Mouse (Mus musculus) midbrain, embryonic 13.5 days (tissue): ENCODE results near the gene 1810013L24Rik. TPM values are rescaled to one million over a fixed set of nuclear protein-coding genes. Genes with fewer than 3 reads are reported as not detected.

Experiments used
- ATAC-seq: fragments of 200-750 bp; cut with Nextera tagmentation; 2 replicates; pipeline ENCODE4 v1.8.0; 2017; ENCODE audit warnings: mild to moderate bottlenecking, moderate TSS enrichment, moderate library complexity
- H3K27ac ChIP-seq: fragments of 300-500 bp; sonication (generic); 2 replicates; pipeline ENCODE4 v1.5.1; 2015; ENCODE audit warnings: inconsistent platforms, mild to moderate bottlenecking, moderate library complexity
- H3K27me3 ChIP-seq: fragments of 300-500 bp; sonication (generic); 2 replicates; pipeline ENCODE4 v1.6.1; 2015; ENCODE audit warnings: mild to moderate bottlenecking, inconsistent platforms
- H3K36me3 ChIP-seq: fragments of 300-500 bp; sonication (generic); 2 replicates; pipeline ENCODE4 v1.6.1; 2015; ENCODE audit warnings: mild to moderate bottlenecking, inconsistent platforms
- H3K4me1 ChIP-seq: fragments of 300-500 bp; sonication (generic); replicated peaks from 2 replicates; pipeline ENCODE4 v1.6.1; 2015; ENCODE audit warnings: inconsistent platforms
- H3K4me2 ChIP-seq: fragments of 300-500 bp; sonication (generic); replicated peaks from 2 replicates; pipeline ENCODE4 v1.6.1; 2015; ENCODE audit warnings: moderate library complexity, mild to moderate bottlenecking, inconsistent platforms
- H3K4me3 ChIP-seq: fragments of 300-500 bp; sonication (generic); replicated peaks from 2 replicates; pipeline ENCODE4 v1.5.1; 2015; ENCODE audit warnings: mild to moderate bottlenecking, inconsistent platforms
- H3K9ac ChIP-seq: fragments of 300-500 bp; sonication (generic); replicated peaks from 2 replicates; pipeline ENCODE4 v1.6.1; 2015; ENCODE audit warnings: mild to moderate bottlenecking, inconsistent platforms
- H3K9me3 ChIP-seq: fragments of 300-500 bp; sonication (generic); 2 replicates; pipeline ENCODE4 v1.6.1; 2016; ENCODE audit warnings: mild to moderate bottlenecking, inconsistent platforms
- WGBS: fragments of 180-500 bp; shearing (Covaris S2); methylation state at CpG from one replicate; pipeline ENCODE4 v1.1.7; 2015; 5-methylcytosine and 5-hydroxymethylcytosine counted together
- polyA plus RNA-seq: library from polyadenylated mRNA; unstranded; fragments of >200 nt; fragmentation: Nextera tagmentation; extraction: Ambion mirVana; gene quantifications from 2 replicates; pipeline ENCODE4 v1.2.1, GENCODE M21; 2015

1810013L24Rik gene
- polyA plus RNA-seq, 1 experiment from 2014 or later, result 35.4 TPM

- Histone ChIP-seq H3K4me1 (peaks cover 25% of the 10 kb centered on the region), H3K4me2 (no peak overlapping the region), H3K4me3 (no peak overlapping the region), H3K36me3 (peaks cover 61% of the 10 kb centered on the region), H3K27me3 (no peaks in the 10 kb centered on the region), H3K9ac (no peak overlapping the region), H3K9me3 (no peaks in the 10 kb centered on the region), H3K27ac (no peak overlapping the region)
- ATAC-seq, result no peak
These were observed 9.0 kb downstream of the 1810013L24Rik start for GRCm38 (mm10) chr16:8838921-8839320.

GRCm38 (mm10) chr16:8840557-8840956 lies 10.7 kb downstream of the 1810013L24Rik start:
- H3K9me3 ChIP-seq, result no peaks in the 10 kb centered on the region
- no peak overlapping the region for H3K27ac ChIP-seq
- H3K27me3 ChIP-seq, result no peaks in the 10 kb centered on the region
- peaks cover 9% of the 10 kb centered on the region for H3K4me1 ChIP-seq
- H3K9ac ChIP-seq, result no peak overlapping the region
- H3K36me3 ChIP-seq, result peaks cover 57% of the 10 kb centered on the region
- WGBS, result 94% methylated on average over 3 of the region's 3 CpGs
- no peak for ATAC-seq
- no peak overlapping the region for H3K4me3 ChIP-seq
- H3K4me2 ChIP-seq, result no peak overlapping the region

GRCm38 (mm10) chr16:8842962-8843361 lies 13.1 kb downstream of the 1810013L24Rik start:
- no peak for ATAC-seq
- no peak overlapping the region for H3K4me3 ChIP-seq
- H3K4me1 ChIP-seq, result peaks cover 7% of the 10 kb centered on the region; the same call in 1 of the 2 replicates
- H3K9ac ChIP-seq, result no peak overlapping the region
- H3K4me2 ChIP-seq, result no peak overlapping the region
- H3K9me3 ChIP-seq, result no peaks in the 10 kb centered on the region
- H3K27me3 ChIP-seq, result no peaks in the 10 kb centered on the region
- WGBS, result 97% methylated on average over 10 of the region's 10 CpGs
- H3K27ac ChIP-seq, result no peak overlapping the region
- peaks cover 47% of the 10 kb centered on the region for H3K36me3 ChIP-seq

- Histone ChIP-seq H3K36me3 (peaks cover 41% of the 10 kb centered on the region), H3K4me3 (no peak overlapping the region), H3K4me2 (no peak overlapping the region), H3K9ac (no peak overlapping the region), H3K9me3 (no peaks in the 10 kb centered on the region), H3K4me1 (peaks cover 13% of the 10 kb centered on the region), H3K27me3 (no peaks in the 10 kb centered on the region), H3K27ac (no peak overlapping the region)
- 90% methylated on average over 3 of the region's 3 CpGs for WGBS
- no peak for ATAC-seq
These were observed 13.8 kb downstream of the 1810013L24Rik start for GRCm38 (mm10) chr16:8843580-8844175.

- Histone ChIP-seq H3K36me3 (peaks cover 28% of the 10 kb centered on the region), H3K9ac (no peak overlapping the region), H3K27ac (no peak overlapping the region), H3K4me3 (no peak overlapping the region), H3K4me1 (peaks cover 20% of the 10 kb centered on the region), H3K9me3 (no peaks in the 10 kb centered on the region), H3K27me3 (no peaks in the 10 kb centered on the region), H3K4me2 (no peak overlapping the region)
- 92% methylated on average over 4 of the region's 4 CpGs for WGBS
- ATAC-seq, result no peak
These were observed 16.1 kb downstream of the 1810013L24Rik start for GRCm38 (mm10) chr16:8845986-8846385.

GRCm38 (mm10) chr16:8848309-8849068 lies 18.6 kb downstream of the 1810013L24Rik start:
- H3K9me3 ChIP-seq, result no peaks in the 10 kb centered on the region
- H3K4me2 ChIP-seq, result no peak overlapping the region
- no peak overlapping the region for H3K27ac ChIP-seq
- H3K9ac ChIP-seq, result no peak overlapping the region
- WGBS, result 91% methylated on average over 4 of the region's 4 CpGs
- peaks cover 31% of the 10 kb centered on the region for H3K4me1 ChIP-seq
- no peak overlapping the region for H3K4me3 ChIP-seq
- peaks cover 21% of the 10 kb centered on the region for H3K36me3 ChIP-seq
- no peaks in the 10 kb centered on the region for H3K27me3 ChIP-seq
- ATAC-seq, result no peak

GRCm38 (mm10) chr16:8849929-8850328 lies 20.0 kb downstream of the 1810013L24Rik start:
- Histone ChIP-seq H3K4me2 (no peak overlapping the region), H3K4me1 (peaks cover 31% of the 10 kb centered on the region), H3K27me3 (no peaks in the 10 kb centered on the region), H3K9ac (no peak overlapping the region), H3K9me3 (no peaks in the 10 kb centered on the region), H3K27ac (no peak overlapping the region), H3K4me3 (no peak overlapping the region), H3K36me3 (peaks cover 15% of the 10 kb centered on the region; the same call in 1 of the 2 replicates)
- 89% methylated on average over 1 of the region's 1 CpGs for WGBS
- no peak for ATAC-seq

- WGBS, result 99% methylated on average over 2 of the region's 2 CpGs
- H3K9me3 ChIP-seq, result no peaks in the 10 kb centered on the region
These were observed 25.2 kb downstream of the 1810013L24Rik start for GRCm38 (mm10) chr16:8855143-8855542.

GRCm38 (mm10) chr16:8856820-8857219 lies 26.9 kb downstream of the 1810013L24Rik start:
- Histone ChIP-seq H3K4me2 (no peak overlapping the region), H3K9ac (no peak overlapping the region), H3K4me1 (peaks cover 7% of the 10 kb centered on the region; the same call in 1 of the 2 replicates), H3K9me3 (no peaks in the 10 kb centered on the region), H3K27me3 (no peaks in the 10 kb centered on the region), H3K36me3 (peaks cover 49% of the 10 kb centered on the region), H3K27ac (no peak overlapping the region), H3K4me3 (no peak overlapping the region)
- no peak for ATAC-seq
- WGBS, result 95% methylated on average over 2 of the region's 2 CpGs

More at GRCm38 (mm10) chr16:8855143-8855542, 25.2 kb downstream of the 1810013L24Rik start:
- ATAC-seq, result no peak
- H3K27ac ChIP-seq, result no peak overlapping the region
- H3K9ac ChIP-seq, result no peak overlapping the region
- H3K4me3 ChIP-seq, result no peak overlapping the region
- no peaks in the 10 kb centered on the region for H3K27me3 ChIP-seq
- no peak overlapping the region for H3K4me2 ChIP-seq
- H3K36me3 ChIP-seq, result peaks cover 38% of the 10 kb centered on the region
- H3K4me1 ChIP-seq, result peaks cover 11% of the 10 kb centered on the region; the same call in 1 of the 2 replicates

- H3K36me3 ChIP-seq, result peaks cover 45% of the 10 kb centered on the region
- H3K4me1 ChIP-seq, result no peaks in the 10 kb centered on the region; the same call in 1 of the 2 replicates
- no peak for ATAC-seq
- H3K27ac ChIP-seq, result no peak overlapping the region
- no peak overlapping the region for H3K9ac ChIP-seq
- no peak overlapping the region for H3K4me3 ChIP-seq
- H3K27me3 ChIP-seq, result no peaks in the 10 kb centered on the region
- 95% methylated on average over 5 of the region's 5 CpGs for WGBS
- H3K9me3 ChIP-seq, result no peaks in the 10 kb centered on the region
- no peak overlapping the region for H3K4me2 ChIP-seq
These were observed 32.6 kb downstream of the 1810013L24Rik start for GRCm38 (mm10) chr16:8862336-8862987.

GRCm38 (mm10) chr16:8864223-8864631 lies 34.3 kb downstream of the 1810013L24Rik start:
- no peak overlapping the region for H3K27ac ChIP-seq
- no peak overlapping the region for H3K9ac ChIP-seq
- H3K9me3 ChIP-seq, result no peaks in the 10 kb centered on the region
- no peak overlapping the region for H3K4me3 ChIP-seq
- no peak for ATAC-seq
- H3K4me1 ChIP-seq, result no peaks in the 10 kb centered on the region; the same call in 1 of the 2 replicates
- H3K4me2 ChIP-seq, result no peak overlapping the region
- no peaks in the 10 kb centered on the region for H3K27me3 ChIP-seq
- H3K36me3 ChIP-seq, result peaks cover 31% of the 10 kb centered on the region
- WGBS, result 74% methylated on average over 4 of the region's 4 CpGs

GRCm38 (mm10) chr16:8867406-8867955 lies 37.6 kb downstream of the 1810013L24Rik start:
- Histone ChIP-seq H3K4me3 (no peak overlapping the region), H3K36me3 (0 out of 2 replicates have a peak, but pooled peaks cover 7% of the 10 kb centered on the region), H3K27ac (no peak overlapping the region), H3K9ac (no peak overlapping the region), H3K9me3 (no peaks in the 10 kb centered on the region), H3K27me3 (no peaks in the 10 kb centered on the region), H3K4me2 (no peak overlapping the region), H3K4me1 (peaks cover 7% of the 10 kb centered on the region; the same call in 1 of the 2 replicates)
- WGBS, result 86% methylated on average over 5 of the region's 5 CpGs
- no peak for ATAC-seq
